Mouse (Mus musculus): Measurements from ENCODE around the gene Scn10a.

GRCm38 (mm10) chr9:119610563-119611166 lies 108.5 kb downstream of the Scn10a start:
- no peak for TF ChIP-seq POLR2A (IDR thresholded peaks at IDR 0.05; ENCODE audit: extremely low read depth, insufficient read depth, low read length)
- TF ChIP-seq CTCF (IDR thresholded peaks at IDR 0.05; ENCODE audit: low read depth, low read length): no peak

Data from liver, adult 2 months (tissue).